Mouse (Mus musculus): ENCODE measurements at regions not wholly inside any gene's neighbourhood (a gene's known extent, or its start where the extent isn't known, plus 50 kb on each side); places are given as distances from the start of the nearest gene placed in this dataset.

- no peak overlapping the region for H3K4me3 ChIP-seq (ENCODE audit: low read depth, low read length)
- H3K4me1 ChIP-seq (ENCODE audit: control insufficient read depth, insufficient read depth, low read length) = no peaks in the 10 kb centered on the region
- ATAC-seq (ENCODE audit: insufficient number of reproducible peaks, insufficient read depth, low FRiP score, low read depth) = no peak
- no peaks in the 10 kb centered on the region for H3K36me3 ChIP-seq (ENCODE audit: control insufficient read depth, insufficient read depth, low read length)
- H3K4me2 ChIP-seq (replicated peaks; ENCODE audit: low read depth, low read length) = no peak overlapping the region
- no peak overlapping the region for H3K27ac ChIP-seq (ENCODE audit: low read length)
- H3K27me3 ChIP-seq (ENCODE audit: control insufficient read depth, insufficient read depth, low read length) = no peaks in the 10 kb centered on the region
- H3K9me3 ChIP-seq (ENCODE audit: control insufficient read depth, low read depth, low read length) = 0 out of 2 replicates have a peak, but pooled peaks cover 3% of the 10 kb centered on the region
- 92% methylated on average over 5 of the region's 5 CpGs for WGBS
- no peak overlapping the region for H3K9ac ChIP-seq (replicated peaks; ENCODE audit: low read depth, low read length)
Measured at GRCm38 (mm10) chr9:61021810-61022209, 227.5 kb downstream of the Uaca start.

- Histone ChIP-seq H3K4me2 (replicated peaks; ENCODE audit: low read depth, low read length) (no peak overlapping the region), H3K4me1 (ENCODE audit: control insufficient read depth, insufficient read depth, low read length) (no peaks in the 10 kb centered on the region), H3K9ac (replicated peaks; ENCODE audit: low read depth, low read length) (no peak overlapping the region), H3K27me3 (ENCODE audit: control insufficient read depth, insufficient read depth, low read length) (no peaks in the 10 kb centered on the region), H3K9me3 (ENCODE audit: control insufficient read depth, low read depth, low read length) (0 out of 2 replicates have a peak, but pooled peaks cover 3% of the 10 kb centered on the region), H3K36me3 (ENCODE audit: control insufficient read depth, insufficient read depth, low read length) (no peaks in the 10 kb centered on the region), H3K4me3 (ENCODE audit: low read depth, low read length) (no peak overlapping the region), H3K27ac (ENCODE audit: low read length) (no peak overlapping the region)
- WGBS = 75% methylated on average over 6 of the region's 6 CpGs
- no peak for ATAC-seq (ENCODE audit: insufficient number of reproducible peaks, insufficient read depth, low FRiP score, low read depth)
Measured at GRCm38 (mm10) chr9:61022371-61023026, 228.2 kb downstream of the Uaca start.

- Histone ChIP-seq H3K4me1 (ENCODE audit: control insufficient read depth, insufficient read depth, low read length) (no peaks in the 10 kb centered on the region), H3K27ac (ENCODE audit: low read length) (no peak overlapping the region), H3K4me3 (ENCODE audit: low read depth, low read length) (no peak overlapping the region), H3K9ac (replicated peaks; ENCODE audit: low read depth, low read length) (no peak overlapping the region), H3K36me3 (ENCODE audit: control insufficient read depth, insufficient read depth, low read length) (no peaks in the 10 kb centered on the region), H3K4me2 (replicated peaks; ENCODE audit: low read depth, low read length) (no peak overlapping the region), H3K27me3 (ENCODE audit: control insufficient read depth, insufficient read depth, low read length) (no peaks in the 10 kb centered on the region), H3K9me3 (ENCODE audit: control insufficient read depth, low read depth, low read length) (0 out of 2 replicates have a peak, but pooled peaks cover 3% of the 10 kb centered on the region)
- WGBS = 90% methylated on average over 6 of the region's 6 CpGs
- no peak for ATAC-seq (ENCODE audit: insufficient number of reproducible peaks, insufficient read depth, low FRiP score, low read depth)
Measured at GRCm38 (mm10) chr9:61025341-61025740, 231.0 kb downstream of the Uaca start.

DNA sequence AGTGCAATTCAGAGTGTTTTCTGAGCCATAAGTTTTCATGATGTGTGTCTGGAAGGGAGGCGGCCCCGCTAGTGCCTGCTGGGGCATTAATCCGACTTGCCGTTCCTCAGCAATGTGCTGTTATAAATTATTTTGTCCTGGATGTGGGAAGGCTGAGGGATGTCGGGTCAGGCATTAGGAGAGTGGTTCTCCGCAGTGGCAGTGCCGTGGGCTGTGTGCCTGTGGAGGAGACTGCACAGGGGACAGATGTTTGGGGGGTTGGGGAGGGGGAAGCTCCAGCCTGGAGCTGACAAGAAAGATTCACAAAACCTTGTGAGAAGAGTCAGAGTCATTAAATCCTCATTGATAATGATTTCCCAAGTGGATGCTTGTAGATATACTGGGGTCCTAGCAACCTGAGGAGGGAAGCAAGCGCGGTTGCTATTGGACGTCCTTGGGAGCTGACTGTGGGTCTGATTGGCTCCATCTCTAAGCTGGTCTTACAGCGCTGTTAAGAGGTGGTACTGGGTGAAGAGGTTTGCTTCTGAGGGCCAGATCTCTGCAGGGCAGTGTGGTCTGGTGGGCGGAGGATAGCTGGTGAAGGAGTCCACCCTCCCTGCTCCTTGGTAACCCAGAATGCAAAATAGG, 234.5 kb downstream of the Uaca start:
- Histone ChIP-seq H3K4me1 (ENCODE audit: control insufficient read depth, insufficient read depth, low read length) (peaks cover 10% of the 10 kb centered on the region; the same call in 1 of the 2 replicates), H3K4me3 (ENCODE audit: low read depth, low read length) (no peak overlapping the region), H3K36me3 (ENCODE audit: control insufficient read depth, insufficient read depth, low read length) (no peaks in the 10 kb centered on the region), H3K4me2 (replicated peaks; ENCODE audit: low read depth, low read length) (no peak overlapping the region), H3K27ac (ENCODE audit: low read length) (no peak overlapping the region), H3K9me3 (ENCODE audit: control insufficient read depth, low read depth, low read length) (no peaks in the 10 kb centered on the region), H3K9ac (replicated peaks; ENCODE audit: low read depth, low read length) (no peak overlapping the region), H3K27me3 (ENCODE audit: control insufficient read depth, insufficient read depth, low read length) (no peaks in the 10 kb centered on the region)
- ATAC-seq (ENCODE audit: insufficient number of reproducible peaks, insufficient read depth, low FRiP score, low read depth) = no peak
- WGBS = 49% methylated on average over 12 of the region's 12 CpGs

GRCm38 (mm10) chr9:61031699-61032447, 237.5 kb downstream of the Uaca start:
- no peak for ATAC-seq (ENCODE audit: insufficient number of reproducible peaks, insufficient read depth, low FRiP score, low read depth)
- no peaks in the 10 kb centered on the region for H3K9me3 ChIP-seq (ENCODE audit: control insufficient read depth, low read depth, low read length)
- H3K4me3 ChIP-seq (ENCODE audit: low read depth, low read length) = no peak overlapping the region
- no peak overlapping the region; the same call in 1 of the 2 replicates for H3K27ac ChIP-seq (ENCODE audit: low read length)
- H3K4me1 ChIP-seq (ENCODE audit: control insufficient read depth, insufficient read depth, low read length) = peaks cover 10% of the 10 kb centered on the region; the same call in 1 of the 2 replicates
- H3K9ac ChIP-seq (replicated peaks; ENCODE audit: low read depth, low read length) = no peak overlapping the region
- H3K27me3 ChIP-seq (ENCODE audit: control insufficient read depth, insufficient read depth, low read length) = no peaks in the 10 kb centered on the region
- H3K4me2 ChIP-seq (replicated peaks; ENCODE audit: low read depth, low read length) = no peak overlapping the region
- WGBS = 73% methylated on average over 26 of the region's 26 CpGs
- no peaks in the 10 kb centered on the region for H3K36me3 ChIP-seq (ENCODE audit: control insufficient read depth, insufficient read depth, low read length)

DNA sequence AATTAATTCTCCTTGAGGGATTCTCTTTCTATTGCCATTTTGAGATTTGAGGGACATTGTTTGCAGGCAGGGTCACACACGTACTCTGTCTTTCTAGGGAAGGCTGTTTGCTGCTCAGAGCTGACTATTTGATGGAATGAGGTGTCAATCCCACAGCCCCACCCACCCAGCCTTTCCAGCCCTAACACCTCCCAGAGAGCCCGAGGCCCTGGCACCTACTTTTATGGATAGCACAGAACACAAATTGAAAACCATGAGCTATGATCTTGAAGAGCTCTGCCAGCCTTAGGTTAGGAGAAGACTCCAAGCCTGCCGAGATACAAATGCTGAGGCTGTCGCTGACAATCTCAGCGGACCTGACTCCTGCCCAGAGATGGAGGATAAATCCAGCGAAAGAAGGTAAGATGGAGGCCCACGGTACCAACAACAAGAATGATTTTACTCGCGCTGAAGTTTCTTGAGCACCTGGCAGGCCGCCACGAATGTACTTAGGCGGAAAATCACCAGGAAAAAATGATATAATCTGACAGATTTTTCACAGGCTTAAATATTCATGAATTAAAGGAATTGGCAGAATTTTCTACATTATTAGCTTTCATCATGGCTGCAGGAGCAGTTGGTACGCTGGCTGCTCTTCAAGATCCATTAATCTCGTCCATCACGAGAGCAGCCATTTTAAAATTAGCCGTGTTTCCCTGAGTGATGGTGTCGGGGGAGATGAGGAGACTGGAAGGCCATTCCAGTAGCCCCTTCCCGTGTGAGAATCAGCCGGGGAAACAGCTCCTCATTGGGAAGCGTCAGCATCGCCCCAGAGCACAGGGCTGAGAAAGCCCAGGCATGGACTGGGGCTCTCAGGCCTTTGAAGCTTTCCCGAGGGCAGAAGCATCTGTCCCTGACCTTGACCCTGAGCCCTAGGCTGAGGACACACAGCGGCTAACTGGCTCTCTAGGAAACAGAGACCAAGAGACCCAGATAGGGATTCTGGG, 238.4 kb downstream of the Uaca start:
- Histone ChIP-seq H3K36me3 (ENCODE audit: control insufficient read depth, insufficient read depth, low read length) (no peaks in the 10 kb centered on the region), H3K27me3 (ENCODE audit: control insufficient read depth, insufficient read depth, low read length) (no peaks in the 10 kb centered on the region), H3K27ac (ENCODE audit: low read length) (peak overlapping the region; percentile 90), H3K4me3 (ENCODE audit: low read depth, low read length) (no peak overlapping the region), H3K9me3 (ENCODE audit: control insufficient read depth, low read depth, low read length) (no peaks in the 10 kb centered on the region), H3K9ac (replicated peaks; ENCODE audit: low read depth, low read length) (no peak overlapping the region), H3K4me1 (ENCODE audit: control insufficient read depth, insufficient read depth, low read length) (peaks cover 10% of the 10 kb centered on the region; the same call in 1 of the 2 replicates), H3K4me2 (replicated peaks; ENCODE audit: low read depth, low read length) (peak overlapping the region; percentile 20)
- 49% methylated on average over 23 of the region's 23 CpGs for WGBS
- no peak for ATAC-seq (ENCODE audit: insufficient number of reproducible peaks, insufficient read depth, low FRiP score, low read depth)

GRCm38 (mm10) chr9:61033593-61033992, 239.3 kb downstream of the Uaca start:
- WGBS = 35% methylated on average over 9 of the region's 9 CpGs
- Histone ChIP-seq H3K4me2 (replicated peaks; ENCODE audit: low read depth, low read length) (peak overlapping the region; percentile 20; the same call in 1 of the 2 replicates), H3K27ac (ENCODE audit: low read length) (peak overlapping the region; percentile 90), H3K9me3 (ENCODE audit: control insufficient read depth, low read depth, low read length) (no peaks in the 10 kb centered on the region), H3K4me1 (ENCODE audit: control insufficient read depth, insufficient read depth, low read length) (peaks cover 12% of the 10 kb centered on the region; the same call in 1 of the 2 replicates), H3K36me3 (ENCODE audit: control insufficient read depth, insufficient read depth, low read length) (no peaks in the 10 kb centered on the region), H3K9ac (replicated peaks; ENCODE audit: low read depth, low read length) (no peak overlapping the region), H3K27me3 (ENCODE audit: control insufficient read depth, insufficient read depth, low read length) (no peaks in the 10 kb centered on the region), H3K4me3 (ENCODE audit: low read depth, low read length) (no peak overlapping the region)
- ATAC-seq (ENCODE audit: insufficient number of reproducible peaks, insufficient read depth, low FRiP score, low read depth) = peak; percentile 60; the same call in 1 of the 2 replicates
